Mouse (Mus musculus): Measurements from ENCODE around the gene Fam213b. TPM values are rescaled to one million over a fixed set of nuclear protein-coding genes. Genes with fewer than 3 reads are reported as not detected.

The Fam213b gene
- polyA plus RNA-seq, 1 experiment from 2014 or later = 43.2 TPM

- 82% methylated on average over 4 of the region's 4 CpGs for WGBS
Measured at GRCm38 (mm10) chr4:154916662-154917061, 17.7 kb upstream of the Fam213b start.

GRCm38 (mm10) chr4:154915286-154915685, 16.4 kb upstream of the Fam213b start:
- Histone ChIP-seq H3K4me3 (replicated peaks) (no peak overlapping the region), H3K27ac (no peak overlapping the region), H3K4me1 (replicated peaks) (peaks cover 12% of the 10 kb centered on the region), H3K27me3 (no peaks in the 10 kb centered on the region), H3K36me3 (no peaks in the 10 kb centered on the region), H3K4me2 (no peak overlapping the region), H3K9me3 (no peaks in the 10 kb centered on the region), H3K9ac (replicated peaks) (no peak overlapping the region)
- no peak for ATAC-seq (ENCODE audit: insufficient number of reproducible peaks, insufficient read depth, low FRiP score, low TSS enrichment, low read depth)
- WGBS = 81% methylated on average over 10 of the region's 10 CpGs

More at GRCm38 (mm10) chr4:154916662-154917061, 17.7 kb upstream of the Fam213b start:
- H3K27me3 ChIP-seq = no peaks in the 10 kb centered on the region
- no peaks in the 10 kb centered on the region for H3K36me3 ChIP-seq
- H3K4me2 ChIP-seq = no peak overlapping the region
- ATAC-seq (ENCODE audit: insufficient number of reproducible peaks, insufficient read depth, low FRiP score, low TSS enrichment, low read depth) = no peak
- H3K9ac ChIP-seq (replicated peaks) = no peak overlapping the region
- no peaks in the 10 kb centered on the region for H3K9me3 ChIP-seq
- H3K4me3 ChIP-seq (replicated peaks) = no peak overlapping the region
- H3K4me1 ChIP-seq (replicated peaks) = no peaks in the 10 kb centered on the region
- no peak overlapping the region for H3K27ac ChIP-seq

- WGBS = 68% methylated on average over 3 of the region's 3 CpGs
- H3K4me1 ChIP-seq (replicated peaks) = peaks cover 14% of the 10 kb centered on the region
- H3K36me3 ChIP-seq = no peaks in the 10 kb centered on the region
- H3K9ac ChIP-seq (replicated peaks) = no peak overlapping the region
- no peak overlapping the region for H3K27ac ChIP-seq
- no peak for ATAC-seq (ENCODE audit: insufficient number of reproducible peaks, insufficient read depth, low FRiP score, low TSS enrichment, low read depth)
- H3K4me2 ChIP-seq = no peak overlapping the region
- no peak overlapping the region for H3K4me3 ChIP-seq (replicated peaks)
- H3K9me3 ChIP-seq = no peaks in the 10 kb centered on the region
- no peaks in the 10 kb centered on the region for H3K27me3 ChIP-seq
Measured at GRCm38 (mm10) chr4:154914707-154915106, 15.8 kb upstream of the Fam213b start.

GRCm38 (mm10) chr4:154914252-154914651, 15.3 kb upstream of the Fam213b start:
- WGBS = 92% methylated on average over 4 of the region's 4 CpGs
- H3K36me3 ChIP-seq = no peaks in the 10 kb centered on the region
- no peak for ATAC-seq (ENCODE audit: insufficient number of reproducible peaks, insufficient read depth, low FRiP score, low TSS enrichment, low read depth)
- no peaks in the 10 kb centered on the region for H3K27me3 ChIP-seq
- H3K4me2 ChIP-seq = no peak overlapping the region
- no peaks in the 10 kb centered on the region for H3K9me3 ChIP-seq
- H3K4me1 ChIP-seq (replicated peaks) = peaks cover 14% of the 10 kb centered on the region
- no peak overlapping the region for H3K4me3 ChIP-seq (replicated peaks)
- no peak overlapping the region for H3K9ac ChIP-seq (replicated peaks)
- H3K27ac ChIP-seq = no peak overlapping the region

GRCm38 (mm10) chr4:154913845-154914244, 14.9 kb upstream of the Fam213b start:
- no peaks in the 10 kb centered on the region for H3K9me3 ChIP-seq
- no peak overlapping the region for H3K4me3 ChIP-seq (replicated peaks)
- no peaks in the 10 kb centered on the region for H3K27me3 ChIP-seq
- H3K4me2 ChIP-seq = no peak overlapping the region
- peaks cover 14% of the 10 kb centered on the region for H3K4me1 ChIP-seq (replicated peaks)
- no peak overlapping the region for H3K9ac ChIP-seq (replicated peaks)
- ATAC-seq (ENCODE audit: insufficient number of reproducible peaks, insufficient read depth, low FRiP score, low TSS enrichment, low read depth) = no peak
- no peaks in the 10 kb centered on the region for H3K36me3 ChIP-seq
- 96% methylated on average over 3 of the region's 3 CpGs for WGBS
- no peak overlapping the region for H3K27ac ChIP-seq

- Histone ChIP-seq H3K27me3 (no peaks in the 10 kb centered on the region), H3K9me3 (no peaks in the 10 kb centered on the region), H3K4me1 (replicated peaks) (peaks cover 19% of the 10 kb centered on the region), H3K36me3 (no peaks in the 10 kb centered on the region), H3K4me3 (replicated peaks) (no peak overlapping the region), H3K27ac (peak overlapping the region; percentile 66; the same call in 1 of the 2 replicates), H3K9ac (replicated peaks) (no peak overlapping the region), H3K4me2 (no peak overlapping the region)
- 84% methylated on average over 2 of the region's 2 CpGs for WGBS
- ATAC-seq (ENCODE audit: insufficient number of reproducible peaks, insufficient read depth, low FRiP score, low TSS enrichment, low read depth) = no peak
Measured at GRCm38 (mm10) chr4:154911644-154912043, 12.7 kb upstream of the Fam213b start.

GRCm38 (mm10) chr4:154910606-154911522, 11.9 kb upstream of the Fam213b start:
- Histone ChIP-seq H3K4me2 (peak overlapping the region; percentile 23), H3K27ac (peak overlapping the region; percentile 66), H3K4me1 (replicated peaks) (peaks cover 19% of the 10 kb centered on the region), H3K4me3 (replicated peaks) (no peak overlapping the region), H3K36me3 (no peaks in the 10 kb centered on the region), H3K27me3 (no peaks in the 10 kb centered on the region), H3K9ac (replicated peaks) (0 out of 2 replicates have a peak overlapping the region, but pooled peaks have one; percentile 31), H3K9me3 (no peaks in the 10 kb centered on the region)
- ATAC-seq (ENCODE audit: insufficient number of reproducible peaks, insufficient read depth, low FRiP score, low TSS enrichment, low read depth) = no peak
- 32% methylated on average over 15 of the region's 15 CpGs for WGBS

GRCm38 (mm10) chr4:154908490-154908889, 9.6 kb upstream of the Fam213b start:
- Histone ChIP-seq H3K4me1 (replicated peaks) (peaks cover 23% of the 10 kb centered on the region), H3K4me2 (no peak overlapping the region), H3K27me3 (no peaks in the 10 kb centered on the region), H3K4me3 (replicated peaks) (no peak overlapping the region), H3K36me3 (no peaks in the 10 kb centered on the region), H3K27ac (no peak overlapping the region), H3K9ac (replicated peaks) (no peak overlapping the region), H3K9me3 (no peaks in the 10 kb centered on the region)
- WGBS = 87% methylated on average over 5 of the region's 5 CpGs
- no peak for ATAC-seq (ENCODE audit: insufficient number of reproducible peaks, insufficient read depth, low FRiP score, low TSS enrichment, low read depth)

- Histone ChIP-seq H3K4me1 (replicated peaks) (peaks cover 23% of the 10 kb centered on the region), H3K36me3 (no peaks in the 10 kb centered on the region), H3K27ac (no peak overlapping the region), H3K27me3 (no peaks in the 10 kb centered on the region), H3K9ac (replicated peaks) (no peak overlapping the region), H3K4me3 (replicated peaks) (no peak overlapping the region), H3K9me3 (no peaks in the 10 kb centered on the region), H3K4me2 (peak overlapping the region; percentile 11; the same call in 1 of the 2 replicates)
- ATAC-seq (ENCODE audit: insufficient number of reproducible peaks, insufficient read depth, low FRiP score, low TSS enrichment, low read depth) = no peak
- WGBS = 48% methylated on average over 17 of the region's 17 CpGs
Measured at GRCm38 (mm10) chr4:154907833-154908232, 8.9 kb upstream of the Fam213b start.

- Histone ChIP-seq H3K9ac (replicated peaks) (peak overlapping the region; percentile 56), H3K4me3 (replicated peaks) (peak overlapping the region; percentile 51), H3K27ac (peak overlapping the region; percentile 79), H3K4me2 (peak overlapping the region; percentile 83), H3K36me3 (no peaks in the 10 kb centered on the region), H3K9me3 (no peaks in the 10 kb centered on the region; the same call in 1 of the 2 replicates), H3K27me3 (no peaks in the 10 kb centered on the region), H3K4me1 (replicated peaks) (peaks cover 9% of the 10 kb centered on the region)
- ATAC-seq (ENCODE audit: insufficient number of reproducible peaks, insufficient read depth, low FRiP score, low TSS enrichment, low read depth) = peak; percentile 94
- 2% methylated on average over 16 of the region's 16 CpGs for WGBS
Measured at GRCm38 (mm10) chr4:154904185-154905071, 5.5 kb upstream of the Fam213b start.

GRCm38 (mm10) chr4:154902371-154902770, 3.4 kb upstream of the Fam213b start:
- Histone ChIP-seq H3K9ac (replicated peaks) (no peak overlapping the region), H3K36me3 (no peaks in the 10 kb centered on the region), H3K9me3 (no peaks in the 10 kb centered on the region; the same call in 1 of the 2 replicates), H3K27ac (no peak overlapping the region), H3K4me1 (replicated peaks) (peaks cover 18% of the 10 kb centered on the region), H3K4me3 (replicated peaks) (no peak overlapping the region), H3K27me3 (no peaks in the 10 kb centered on the region; the same call in 1 of the 2 replicates), H3K4me2 (no peak overlapping the region)
- WGBS = 91% methylated on average over 2 of the region's 2 CpGs
- ATAC-seq (ENCODE audit: insufficient number of reproducible peaks, insufficient read depth, low FRiP score, low TSS enrichment, low read depth) = no peak

Data from limb, embryonic 12.5 days (tissue).